In genomic region chr14:57533214-57533613, GRCm38 (mm10) we compare ENCODE assay signal across 9 mouse cellular contexts. TPM values are rescaled to one million over a fixed set of nuclear protein-coding genes. Genes with fewer than 3 reads are reported as not detected.
DNase-seq lines count a peak whose midpoint lies in the region; ATAC-seq and TF ChIP-seq lines count a peak whose summit lies in the region.
"Had no signal": no experiment of that assay in that cellular context is flagged by ENCODE, and none has a peak within 500 bp of the region (broad histone marks: within the 10 kb centered on the region; RNA-seq: fewer than 3 reads in every experiment).

No protein-coding gene starts in this region.

- no peak for ATAC-seq in frontal cortex, adult (ENCODE audit: low TSS enrichment)

- peak; percentile 60 for DNase-seq in kidney, adult 18-20 months
- DNase-seq in kidney, adult 11 months: no peak
- peak; percentile 53 for DNase-seq in NIH3T3 (ENCODE audit: low read depth)
- peak; percentile 47 to 84 for DNase-seq in kidney, postnatal 36 days
- DNase-seq in retina, postnatal 1 day: peak; percentile 58

- H3K27me3 ChIP-seq in C2C12 (ENCODE audit: control insufficient read depth, insufficient read depth, insufficient read length): peaks cover 14% of the 10 kb centered on the region
- H3K27me3 ChIP-seq: embryonic facial prominence, embryonic 15.5 days had no signal

- peak; percentile 79 for TF ChIP-seq CTCF in C2C12 (IDR thresholded peaks at IDR 0.05; ENCODE audit: control insufficient read depth, insufficient read depth, insufficient read length)
- peak; percentile 60 for TF ChIP-seq CTCF in cortical plate, adult 2 months (IDR thresholded peaks at IDR 0.05; ENCODE audit: extremely low read depth, insufficient read depth, low read length)

- H3K27ac ChIP-seq in cortical plate, adult 2 months (ENCODE audit: insufficient read depth, low read length): no peak overlapping the region
- H3K27ac ChIP-seq: embryonic facial prominence, embryonic 15.5 days had no signal

- TF ChIP-seq POLR2A in cortical plate, adult 2 months (IDR thresholded peaks at IDR 0.05; ENCODE audit: extremely low read depth, insufficient read depth, low read length): no peak

- H3K36me3 ChIP-seq in C2C12 (ENCODE audit: control insufficient read depth, insufficient read depth): no peaks in the 10 kb centered on the region
- H3K36me3 ChIP-seq: embryonic facial prominence, embryonic 15.5 days had no signal

- H3K4me3 ChIP-seq in C2C12 (ENCODE audit: insufficient read depth, poor library complexity, severe bottlenecking): no peak overlapping the region
- H3K4me3 ChIP-seq in cortical plate, adult 2 months (ENCODE audit: insufficient read depth, low read length): no peak overlapping the region
- H3K4me3 ChIP-seq: embryonic facial prominence, embryonic 15.5 days had no signal

- peaks cover 13% of the 10 kb centered on the region for H3K4me1 ChIP-seq in cortical plate, adult 2 months (ENCODE audit: control insufficient read depth, insufficient read depth, low read length)

- H3ac ChIP-seq in C2C12 (ENCODE audit: control insufficient read depth, insufficient read length, low read depth): no peak overlapping the region

- H3K79me2 ChIP-seq in C2C12 (ENCODE audit: control insufficient read depth, insufficient read depth): no peaks in the 10 kb centered on the region

- no peaks in the 10 kb centered on the region for H3K79me3 ChIP-seq in C2C12 (ENCODE audit: low read depth)

TF ChIP-seq in C2C12, 6 proteins besides CTCF, POLR2A, EP300 and RAD21:
- TF ChIP-seq USF1 (IDR thresholded peaks at IDR 0.05; ENCODE audit: low read depth): no peak
- TF ChIP-seq MYOG (IDR thresholded peaks at IDR 0.05; ENCODE audit: control insufficient read depth, extremely low read depth, insufficient read length): no peak
- no peak for TF ChIP-seq CEBPB (IDR thresholded peaks at IDR 0.05; ENCODE audit: low read depth)
- no peak for TF ChIP-seq MYOD1 (IDR thresholded peaks at IDR 0.05; ENCODE audit: control insufficient read depth, insufficient read length, low read depth)
- no peak for TF ChIP-seq FOSL1 (IDR thresholded peaks at IDR 0.05; ENCODE audit: insufficient read depth, low read length, poor library complexity, severe bottlenecking)
- TF ChIP-seq MAX (IDR thresholded peaks at IDR 0.05): no peak

RNA-seq across cellular contexts. Expression of gene Il17d, which starts 8.6 kb away (rescaled TPM):
- 0.22 TPM for polyA plus RNA-seq in C2C12 (2012; fragmentation: generic; extraction: Trizol)
- 23.9 and 24.8 TPM in 2 replicates for polyA plus RNA-seq in cortical plate, adult 2 months (2012; rRNA removed)

RNA-seq across cellular contexts. Expression of gene Eef1akmt1, which starts 38.2 kb away (rescaled TPM):
- 74.0 TPM for polyA plus RNA-seq in C2C12 (2012; fragmentation: generic; extraction: Trizol)
- 49.3 and 53.2 TPM in 2 replicates for polyA plus RNA-seq in cortical plate, adult 2 months (2012; rRNA removed)

Comparison
In these comparisons a context has a peak if more than half of its experiments do, and no peak if none do; other contexts are left out.
1. RNA of gene Il17d, which starts 8.6 kb away (polyA plus RNA-seq): 23.9 to 24.8 TPM in cortical plate, adult 2 months; 0.22 TPM in C2C12 (single experiment); every median in the first group is over 10 times any median in the second.